20 mouse cellular contexts compared by ENCODE assay signal in the genomic region with DNA sequence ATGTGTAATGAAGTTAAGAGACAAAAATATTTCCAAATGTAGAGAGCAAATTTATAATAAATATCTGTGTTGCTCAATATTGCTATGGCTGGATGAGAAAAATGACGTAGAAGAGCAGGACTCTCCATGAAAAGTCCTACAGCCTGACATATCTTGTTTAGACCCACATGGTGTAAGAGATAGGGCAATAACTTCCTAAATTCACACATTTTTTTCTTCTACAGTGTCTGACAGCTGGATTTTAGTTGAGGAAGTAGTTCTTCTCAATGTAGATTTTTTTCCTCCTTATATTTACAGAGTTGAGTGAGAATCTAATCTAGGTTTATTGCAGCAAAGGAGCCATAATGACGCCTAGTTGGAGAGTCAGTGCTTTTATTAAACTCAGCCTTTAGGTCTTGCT.
DNase-seq lines count a peak whose midpoint lies in the region; TF ChIP-seq lines count a peak whose summit lies in the region.
"Had no signal": no experiment of that assay in that cellular context is flagged by ENCODE, and none has a peak within 500 bp of the region (broad histone marks: within the 10 kb centered on the region; RNA-seq: fewer than 3 reads in every experiment).

No protein-coding gene starts in this region.

- no peaks in the 10 kb centered on the region for H3K4me1 ChIP-seq in MEL (ENCODE audit: control insufficient read depth in 1 of 2, insufficient read depth in 2 of 2, low read length in 2 of 2)

- no peak for TF ChIP-seq CTCF in MEL (IDR thresholded peaks at IDR 0.05 in 2 of 3, conservative IDR thresholded peaks at IDR 0.05 in 1 of 3; ENCODE audit: control insufficient read depth in 1 of 3, insufficient read depth in 1 of 3, low read depth in 2 of 3, low read length in 3 of 3, poor library complexity in 1 of 3, severe bottlenecking in 1 of 3)

- no peak overlapping the region for H3K9ac ChIP-seq in MEL (ENCODE audit: control insufficient read depth, low read depth, low read length, poor library complexity, severe bottlenecking)

- H3K79me2 ChIP-seq in MEL (ENCODE audit: control insufficient read depth, insufficient read depth, low read length, poor library complexity), result no peaks in the 10 kb centered on the region

- TF ChIP-seq POLR2A in MEL (IDR thresholded peaks at IDR 0.05; ENCODE audit: control insufficient read depth in 1 of 2, insufficient read depth in 1 of 2, low read depth in 1 of 2, low read length in 2 of 2, poor library complexity in 1 of 2), result no peak

- H3K9me3 ChIP-seq in MEL (replicated peaks; ENCODE audit: insufficient read depth, low read length), result no peaks in the 10 kb centered on the region
- H3K9me3 ChIP-seq: G1E had no signal

- H3K4me3 ChIP-seq in MEL (ENCODE audit: control insufficient read depth in 1 of 2, insufficient read depth in 1 of 2, low read depth in 2 of 2, low read length in 2 of 2), result no peak overlapping the region

- H3K36me3 ChIP-seq in MEL (ENCODE audit: control insufficient read depth in 1 of 2, insufficient read depth in 2 of 2, low read length in 2 of 2), result no peaks in the 10 kb centered on the region
- H3K36me3 ChIP-seq: G1E had no signal

- H3K27ac ChIP-seq in MEL (ENCODE audit: control insufficient read depth, low read depth, low read length), result no peak overlapping the region

- DNase-seq in MEL (ENCODE audit: low read depth, low spot score) (peak; percentile 21), MEL-GATA-1-ER (ENCODE audit: extremely low read depth, low read depth) (peak; percentile 70)
- no peak for DNase-seq in T-cell, adult 2 months (ENCODE audit: low spot score)
- no peak for DNase-seq in left cerebral cortex, adult 8-10 months (ENCODE audit: low spot score in 2 of 2)
- DNase-seq: adrenal gland, adult 2 months; adrenal gland, adult 8-10 months; adrenal gland, postnatal 10 days; adrenal gland, postnatal 14 days; adrenal gland, postnatal 25 days; adrenal gland, postnatal 36 days; B cell, adult 2 months; cerebellum, adult 11 months; cerebellum, adult 11-12 months; cerebellum, adult 18-20 months; cerebellum, adult 2 months; cerebellum, adult 8-10 months; cerebellum, adult 9-10 months had no signal

- no peaks in the 10 kb centered on the region for H3K27me3 ChIP-seq in MEL (ENCODE audit: control insufficient read depth in 1 of 2, insufficient read depth in 2 of 2, low read length in 2 of 2)
- H3K27me3 ChIP-seq: CH12.LX, Patski had no signal

- TF ChIP-seq EP300 in MEL (IDR thresholded peaks at IDR 0.05; ENCODE audit: low read depth in 1 of 2, low read length in 2 of 2), result peak; percentile 20 to 54; a peak in 1 of 4 replicates

- no peak for TF ChIP-seq RAD21 in MEL (IDR thresholded peaks at IDR 0.05; ENCODE audit: low read depth, low read length)

TF ChIP-seq in MEL, 35 proteins besides CTCF, POLR2A, EP300 and RAD21:
- TF ChIP-seq RCOR1 (IDR thresholded peaks at IDR 0.05; ENCODE audit: low read depth, low read length) (no peak), GATA1 (IDR thresholded peaks at IDR 0.05; ENCODE audit: low read depth, low read length) (0 out of 2 replicates have a peak, but pooled peaks have one; percentile 29), ZNF384 (IDR thresholded peaks at IDR 0.05; ENCODE audit: low read depth, low read length) (peak; percentile 80), TCF12 (IDR thresholded peaks at IDR 0.05; ENCODE audit: low read depth, low read length) (peak; percentile 72), ETS1 (IDR thresholded peaks at IDR 0.05; ENCODE audit: low read depth, low read length) (peak; percentile 56)
TF ChIP-seq in MEL: peak in this region for 4.

Comparison
In these comparisons a context has a peak if more than half of its experiments do, and no peak if none do; other contexts are left out.
1. DNase-seq: peak in MEL (single experiment) and MEL-GATA-1-ER (single experiment); none in T-cell, adult 2 months (single experiment) and left cerebral cortex, adult 8-10 months (0 of 2).